Mouse (Mus musculus): ENCODE data around the gene Ddx4.
"Not testable (repeated sequence)": the region's sequence is repeated elsewhere in the genome, so short reads cannot be mapped to it uniquely, and the experiment has no call there.

Ddx4 gene

GRCm38 (mm10) chr13:112636498-112636897, 15.8 kb downstream of the Ddx4 start:
- no peak for DNase-seq (ENCODE audit: low spot score)

DNA sequence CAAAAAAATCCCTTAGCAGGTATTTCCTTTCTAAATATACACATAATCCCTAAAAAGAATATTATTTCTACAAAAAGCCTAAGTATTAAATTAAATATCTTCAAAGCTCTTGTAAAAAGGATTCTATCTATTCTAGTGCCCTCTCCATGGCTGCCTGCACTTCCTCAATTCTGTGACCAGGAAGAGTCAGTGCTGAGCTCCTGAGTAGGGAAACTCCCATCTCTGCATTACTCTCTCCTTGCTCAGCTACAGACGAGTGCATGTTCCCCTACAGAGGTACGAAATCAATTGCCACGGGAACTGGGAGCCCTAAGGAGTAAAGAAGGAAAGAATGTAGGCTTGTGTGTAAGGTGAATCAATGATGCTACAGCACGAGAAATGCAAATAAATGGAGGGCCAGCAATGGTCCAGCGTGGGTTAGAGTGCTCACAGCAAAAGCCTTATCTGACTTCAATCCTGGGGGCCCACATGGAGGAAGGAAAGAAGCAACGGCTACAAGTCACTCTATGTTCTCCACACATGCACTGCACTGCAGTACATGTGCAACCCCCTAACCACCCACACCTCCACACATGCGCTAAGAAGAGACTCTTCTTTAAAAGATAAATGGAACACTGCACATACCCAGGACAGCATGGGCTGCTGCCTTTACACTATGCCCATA, 17.0 kb downstream of the Ddx4 start:
- DNase-seq (ENCODE audit: low spot score), result no peak

DNA sequence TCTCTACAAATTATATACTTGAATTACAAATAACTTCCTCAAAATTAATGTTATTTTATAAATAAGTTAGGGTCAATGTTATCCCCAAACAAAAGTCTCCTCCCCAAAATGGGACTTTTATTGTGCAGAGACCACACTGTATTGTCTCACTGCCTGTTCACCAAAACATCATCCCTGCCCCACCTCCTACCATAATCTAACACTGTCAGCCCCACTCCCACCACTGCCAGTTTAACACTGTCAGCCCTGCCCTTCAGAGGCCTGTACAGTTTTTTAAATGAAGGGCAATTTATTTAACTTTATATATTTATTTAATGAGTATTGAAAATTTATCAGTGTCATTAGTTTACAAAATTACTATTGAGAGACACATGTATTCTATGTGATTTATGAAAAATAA, 26.7 kb downstream of the Ddx4 start:
- DNase-seq (ENCODE audit: low spot score), result no peak

DNA sequence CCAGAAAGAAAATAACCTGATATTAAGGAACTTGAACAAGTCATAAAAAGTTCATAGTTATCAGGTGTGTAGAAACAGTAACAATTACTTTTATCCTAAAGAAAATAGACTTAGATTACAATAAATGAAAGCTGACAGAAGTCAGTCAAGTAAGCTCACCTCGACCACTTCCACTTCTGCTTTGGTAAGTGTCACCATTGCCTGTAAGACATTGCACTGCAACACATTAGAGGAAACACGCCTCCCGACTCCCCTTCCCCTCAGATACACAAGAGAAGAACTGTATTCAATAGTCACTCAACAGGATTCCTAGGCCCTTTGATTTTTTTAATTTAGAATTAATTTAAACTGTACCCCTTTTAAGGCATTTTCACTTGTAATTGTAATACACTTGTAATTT, 27.7 kb downstream of the Ddx4 start:
- DNase-seq (ENCODE audit: low spot score), result no peak

DNA sequence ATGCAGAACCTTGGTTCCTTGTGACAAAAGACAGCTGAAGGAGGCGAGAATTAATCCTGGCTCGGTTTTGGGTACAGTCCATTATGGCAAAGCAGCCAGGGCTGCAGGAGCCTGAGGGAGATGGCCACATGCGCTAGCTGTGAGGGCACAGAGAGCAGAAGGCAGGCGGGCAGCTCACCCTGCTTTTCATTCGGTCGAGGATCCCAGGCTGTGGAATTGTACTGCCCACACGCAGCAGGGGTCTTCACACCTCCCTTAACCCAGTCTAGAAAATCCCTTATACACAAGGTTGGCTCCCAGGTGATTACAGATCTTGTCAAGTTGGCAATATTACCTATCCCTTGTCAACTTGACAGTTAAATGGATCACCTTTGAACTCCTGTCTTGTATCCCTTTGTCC, 28.6 kb downstream of the Ddx4 start:
- DNase-seq (ENCODE audit: low spot score), result no peak

DNA sequence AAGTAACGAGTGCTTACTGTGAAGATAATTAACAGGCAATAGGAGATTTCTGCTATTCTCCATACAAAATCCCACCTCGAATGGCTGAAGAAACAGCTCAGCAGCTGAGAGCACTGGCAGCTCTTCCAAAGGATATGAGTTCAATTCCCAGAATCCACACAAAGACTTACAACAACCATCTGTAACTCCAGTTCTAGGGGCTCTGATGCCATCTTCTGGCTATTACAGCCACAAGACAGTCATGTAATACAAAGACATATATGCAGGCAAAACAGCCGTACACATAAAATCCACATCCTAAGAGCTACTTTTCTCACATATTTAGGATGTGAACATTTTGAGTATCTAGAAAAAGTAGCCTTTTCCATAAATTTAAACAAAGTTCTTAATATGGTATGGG, 30.7 kb downstream of the Ddx4 start:
- DNase-seq (ENCODE audit: low spot score), result peak; percentile 7

GRCm38 (mm10) chr13:112608606-112609005, 43.7 kb downstream of the Ddx4 start:
- DNase-seq (ENCODE audit: low spot score), result no peak

DNA sequence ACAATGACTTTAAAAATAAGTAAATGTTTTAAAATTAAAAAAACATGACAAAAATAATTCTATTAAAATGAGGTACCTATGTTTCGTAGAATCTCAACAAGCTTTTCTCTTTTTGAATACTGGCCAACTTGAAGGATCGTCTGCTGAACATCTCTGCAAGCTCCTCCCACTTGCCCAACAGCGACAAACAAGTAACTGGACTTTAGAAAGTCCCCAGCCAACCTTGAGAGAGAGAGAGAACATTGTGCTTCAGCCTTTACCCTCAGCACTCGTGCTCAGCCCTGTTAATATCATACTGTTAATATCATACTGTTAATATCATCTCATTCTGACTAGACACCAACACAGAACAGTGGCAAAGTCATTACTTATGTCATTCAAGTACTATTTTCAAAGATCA, 47.9 kb downstream of the Ddx4 start:
- no peak for DNase-seq (ENCODE audit: low spot score)

GRCm38 (mm10) chr13:112603839-112604238, 48.4 kb downstream of the Ddx4 start:
- DNase-seq (ENCODE audit: low spot score), result no peak

DNA sequence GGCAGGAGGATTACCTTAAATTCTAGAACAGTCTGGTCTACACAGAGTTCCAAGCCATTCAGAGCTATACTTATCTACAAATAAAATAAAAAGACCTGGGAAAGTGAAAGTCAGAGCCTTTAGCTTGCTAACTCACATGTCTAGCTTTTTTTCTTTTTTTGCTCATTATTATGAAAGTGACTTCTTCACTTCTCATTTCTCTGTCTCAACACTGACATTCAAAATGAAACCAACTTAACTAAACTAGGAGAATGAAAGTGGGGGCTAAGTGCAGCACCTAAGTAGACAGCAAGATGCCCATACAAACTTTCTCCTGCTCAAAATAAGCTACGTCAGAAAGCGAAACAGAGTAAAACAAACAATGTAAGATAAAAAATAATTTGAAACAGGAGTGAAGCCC, 49.7 kb downstream of the Ddx4 start:
- DNase-seq (ENCODE audit: low spot score), result no peak

- not testable (repeated sequence) for DNase-seq (ENCODE audit: low spot score)
These were observed 58.0 kb downstream of the Ddx4 start, which contains the start of gene Il31ra for GRCm38 (mm10) chr13:112594260-112594659. Il31ra (minus strand) TSS chr13:112594360.

DNA sequence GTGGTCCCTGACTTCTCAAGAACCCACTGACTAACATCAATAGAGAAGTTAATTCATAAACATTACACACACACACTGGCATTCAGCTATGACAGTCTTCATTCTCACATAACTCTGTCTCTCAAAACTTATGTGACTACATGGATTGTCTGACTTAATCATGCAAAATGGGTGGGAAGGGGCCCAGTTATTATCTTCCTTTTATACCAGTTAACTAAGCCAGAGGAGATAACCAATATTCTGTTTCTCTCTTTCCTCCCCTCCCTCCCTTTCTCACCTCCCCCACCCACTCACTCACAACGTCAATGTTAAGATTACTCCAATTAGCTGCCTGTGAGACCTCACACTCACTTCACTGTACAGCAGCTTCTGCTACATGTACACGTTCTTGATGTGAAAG, 62.0 kb downstream of the Ddx4 start:
- no peak for DNase-seq (ENCODE audit: low spot score)

- DNase-seq (ENCODE audit: low spot score), result no peak
These were observed 62.6 kb downstream of the Ddx4 start for GRCm38 (mm10) chr13:112589625-112590024.

DNA sequence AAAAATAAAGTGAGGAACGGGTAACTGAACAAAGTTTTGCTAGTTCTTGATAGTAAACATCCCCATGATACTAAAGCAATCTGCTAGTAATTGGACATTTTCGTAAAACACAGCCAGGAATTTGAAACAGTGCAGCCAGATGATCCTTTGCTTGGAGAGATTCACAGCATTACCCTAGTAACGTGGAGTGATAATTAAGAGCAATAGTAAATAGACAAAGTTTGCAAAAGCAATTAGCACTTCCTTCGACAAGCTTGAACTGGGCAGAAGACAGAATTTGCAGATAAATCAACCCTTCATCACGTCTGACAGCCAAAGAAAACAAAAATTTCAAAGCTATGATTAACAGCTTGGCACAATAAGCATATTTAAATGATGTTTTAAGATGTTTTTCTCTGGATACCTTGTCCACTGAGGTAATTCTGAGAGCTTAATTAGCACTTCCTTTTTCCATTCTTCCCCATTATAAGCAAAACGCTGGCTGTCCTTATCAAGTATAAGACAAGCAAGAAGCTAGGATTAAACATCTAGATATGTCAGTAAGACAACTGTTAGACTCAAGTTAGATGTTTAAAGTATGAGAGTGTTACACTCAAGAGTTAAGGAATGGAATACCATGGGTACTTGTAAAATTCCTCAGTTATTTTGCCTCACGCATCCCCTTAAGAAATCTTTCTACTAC, 67.6 kb downstream of the Ddx4 start:
- DNase-seq (ENCODE audit: low spot score), result no peak

DNA sequence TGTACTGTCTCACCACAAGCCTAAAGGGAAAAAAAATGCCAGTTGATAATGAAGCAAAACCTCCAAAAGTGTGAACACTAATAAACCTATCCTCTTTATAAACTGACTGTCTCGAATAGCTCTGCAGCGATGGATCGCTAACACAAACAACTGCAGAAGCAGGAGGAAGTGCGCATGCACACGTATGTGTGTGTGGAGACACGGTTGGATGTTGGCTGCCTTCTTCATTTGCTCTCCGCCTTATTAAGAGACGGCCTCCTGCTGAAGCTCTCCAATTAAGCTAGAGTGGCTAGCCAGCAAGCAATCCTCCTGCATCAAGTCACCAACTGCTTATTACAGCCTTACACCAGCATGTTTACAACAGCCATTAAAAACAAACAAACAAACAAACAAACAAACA, 70.0 kb downstream of the Ddx4 start:
- no peak for DNase-seq (ENCODE audit: low spot score)

GRCm38 (mm10) chr13:112581796-112582195, 70.5 kb downstream of the Ddx4 start:
- DNase-seq (ENCODE audit: low spot score), result no peak

GRCm38 (mm10) chr13:112580590-112581320, 71.5 kb downstream of the Ddx4 start:
- peak; percentile 44 for DNase-seq (ENCODE audit: low spot score)

- DNase-seq (ENCODE audit: low spot score), result not testable (repeated sequence)
These were observed 74.2 kb downstream of the Ddx4 start for GRCm38 (mm10) chr13:112578041-112578440.

DNA sequence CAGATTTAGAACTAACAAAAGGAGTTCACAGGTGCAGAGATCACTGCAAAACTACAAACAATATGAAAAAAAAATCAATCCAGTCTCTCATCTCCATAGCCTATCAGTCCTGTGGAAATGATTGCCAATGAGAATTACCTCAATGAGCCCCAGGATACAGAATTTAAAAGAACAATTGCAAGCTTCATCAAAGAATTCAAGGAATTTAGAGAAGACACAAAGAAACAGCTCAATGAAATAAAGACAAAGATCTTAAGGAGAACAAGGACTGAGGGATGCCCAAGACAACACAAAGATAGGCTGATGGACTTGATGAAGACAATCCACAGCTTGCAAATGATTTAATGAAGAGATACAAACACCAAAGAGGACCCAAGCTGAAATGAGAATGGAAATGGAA, 78.5 kb downstream of the Ddx4 start:
- DNase-seq (ENCODE audit: low spot score), result no peak

DNA sequence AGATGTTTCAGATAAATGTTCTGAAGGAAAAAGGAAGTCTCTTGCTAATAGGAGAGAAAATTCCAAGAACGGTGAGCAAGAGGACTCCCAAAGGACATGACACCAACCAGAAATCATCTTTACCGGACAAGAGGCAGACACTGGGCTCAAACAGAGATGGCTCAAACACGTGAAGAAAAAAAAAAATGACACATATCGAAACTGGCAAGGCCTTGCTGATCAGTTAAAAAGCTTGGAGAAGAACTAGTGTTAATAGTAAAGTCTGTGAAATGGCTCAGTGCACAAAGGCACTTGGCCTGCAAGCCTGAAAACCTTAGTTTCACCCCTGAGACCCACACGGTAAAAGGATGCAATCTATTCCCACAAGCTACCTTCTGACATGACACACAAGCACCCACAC, 81.5 kb downstream of the Ddx4 start:
- no peak for DNase-seq (ENCODE audit: low spot score)

DNA sequence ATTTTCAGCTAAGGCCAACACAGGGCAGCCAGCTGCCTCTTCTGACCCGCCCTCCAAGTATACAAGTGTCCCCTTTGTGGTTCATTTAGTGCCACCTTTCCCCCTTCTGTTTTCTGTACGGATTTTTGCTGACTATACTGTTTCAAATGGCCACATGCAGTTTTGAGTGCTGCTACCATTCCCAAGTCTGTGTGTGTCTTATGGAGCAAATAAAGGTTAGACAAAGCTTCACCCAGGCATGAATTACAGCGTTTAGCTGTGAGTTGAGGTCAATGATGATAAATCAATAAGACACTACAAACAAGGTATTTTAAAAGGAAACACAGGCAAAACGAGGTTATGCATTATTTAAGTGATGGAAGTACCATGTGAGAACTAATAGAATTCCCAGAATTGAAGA, 82.7 kb downstream of the Ddx4 start:
- DNase-seq (ENCODE audit: low spot score), result peak; percentile 56

GRCm38 (mm10) chr13:112560554-112561138, 91.6 kb downstream of the Ddx4 start:
- DNase-seq (ENCODE audit: low spot score), result no peak

DNA sequence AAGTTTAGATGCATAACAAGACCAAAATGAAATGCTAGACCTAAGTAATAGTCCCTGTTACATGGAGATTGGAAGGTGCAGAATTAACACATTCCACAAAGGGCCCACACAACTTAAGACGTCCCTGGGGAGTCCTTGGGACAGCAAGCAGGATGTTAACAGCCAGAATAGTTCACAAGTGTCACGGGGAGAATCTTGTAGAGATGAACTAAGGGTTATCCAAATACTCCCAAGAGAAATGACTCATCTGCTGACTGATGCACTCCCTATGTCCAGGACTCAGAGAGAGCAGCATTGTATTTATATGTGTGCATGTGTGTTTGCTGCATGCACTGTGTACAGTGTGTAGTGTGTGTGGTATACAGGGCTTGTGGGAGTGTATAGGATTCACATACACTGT, 95.8 kb downstream of the Ddx4 start:
- DNase-seq (ENCODE audit: low spot score), result no peak
